Mouse (Mus musculus): ENCODE data around the gene Epha4.

Gene Epha4

GRCm38 (mm10) chr1:77512431-77513195 lies 2.3 kb downstream of the Epha4 start:
- no peak for DNase-seq (ENCODE audit: low spot score in 2 of 2)

GRCm38 (mm10) chr1:77512059-77512407 lies 2.9 kb downstream of the Epha4 start:
- DNase-seq (ENCODE audit: low spot score in 2 of 2) = no peak

DNA sequence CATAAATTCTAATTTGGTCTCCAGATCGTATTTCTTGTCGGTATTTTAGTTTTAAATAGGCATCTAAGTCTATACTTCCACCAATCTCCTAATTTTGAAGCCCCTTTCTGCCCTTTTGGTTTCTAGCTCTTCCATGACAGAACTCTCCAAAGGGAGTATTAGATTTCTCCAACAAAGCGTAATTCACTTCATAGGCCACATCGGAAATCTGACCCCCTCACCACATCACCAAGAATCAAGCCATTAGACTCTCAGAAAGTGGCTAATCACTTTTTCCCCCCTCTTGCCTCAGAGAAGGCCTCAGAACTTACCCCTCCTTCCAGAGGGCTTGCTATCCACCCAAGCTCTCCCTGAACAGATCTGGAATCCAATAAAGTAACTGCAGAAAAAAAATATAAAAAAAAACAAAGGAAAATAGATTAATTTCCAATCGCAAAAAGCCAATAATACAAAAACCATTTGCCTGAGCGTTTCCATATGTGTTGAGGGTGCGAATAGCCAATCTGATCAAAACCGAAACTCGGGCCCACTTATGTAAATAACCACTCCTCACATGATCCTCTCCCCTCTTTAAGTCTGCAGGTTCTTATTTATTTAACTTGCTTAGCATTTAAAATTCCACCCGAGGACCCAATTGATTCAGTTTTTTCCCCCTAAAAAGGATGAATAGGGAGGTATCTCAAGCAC lies 3.4 kb downstream of the Epha4 start:
- DNase-seq (ENCODE audit: low spot score in 2 of 2) = no peak

- no peak for DNase-seq (ENCODE audit: low spot score in 2 of 2)
These were observed 4.3 kb downstream of the Epha4 start for GRCm38 (mm10) chr1:77510623-77511022.

DNA sequence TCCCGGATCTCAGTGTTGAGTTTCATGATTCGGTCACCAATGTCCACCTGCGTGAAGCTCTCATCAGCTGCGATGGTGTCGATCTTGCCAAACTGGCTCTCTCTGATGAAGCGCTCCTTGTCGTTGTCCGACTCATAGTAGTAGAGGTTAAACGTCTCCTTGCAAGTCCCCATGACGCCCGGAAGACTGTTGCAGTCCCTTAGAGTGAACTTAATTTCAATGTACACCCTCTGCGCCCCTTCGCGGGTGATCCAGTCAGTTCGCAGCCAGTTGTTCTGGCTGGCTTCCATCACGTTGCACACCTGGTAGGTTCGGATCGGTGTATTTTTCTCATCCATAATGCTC lies 8.1 kb downstream of the Epha4 start:
- no peak for DNase-seq (ENCODE audit: low spot score in 2 of 2)

DNA sequence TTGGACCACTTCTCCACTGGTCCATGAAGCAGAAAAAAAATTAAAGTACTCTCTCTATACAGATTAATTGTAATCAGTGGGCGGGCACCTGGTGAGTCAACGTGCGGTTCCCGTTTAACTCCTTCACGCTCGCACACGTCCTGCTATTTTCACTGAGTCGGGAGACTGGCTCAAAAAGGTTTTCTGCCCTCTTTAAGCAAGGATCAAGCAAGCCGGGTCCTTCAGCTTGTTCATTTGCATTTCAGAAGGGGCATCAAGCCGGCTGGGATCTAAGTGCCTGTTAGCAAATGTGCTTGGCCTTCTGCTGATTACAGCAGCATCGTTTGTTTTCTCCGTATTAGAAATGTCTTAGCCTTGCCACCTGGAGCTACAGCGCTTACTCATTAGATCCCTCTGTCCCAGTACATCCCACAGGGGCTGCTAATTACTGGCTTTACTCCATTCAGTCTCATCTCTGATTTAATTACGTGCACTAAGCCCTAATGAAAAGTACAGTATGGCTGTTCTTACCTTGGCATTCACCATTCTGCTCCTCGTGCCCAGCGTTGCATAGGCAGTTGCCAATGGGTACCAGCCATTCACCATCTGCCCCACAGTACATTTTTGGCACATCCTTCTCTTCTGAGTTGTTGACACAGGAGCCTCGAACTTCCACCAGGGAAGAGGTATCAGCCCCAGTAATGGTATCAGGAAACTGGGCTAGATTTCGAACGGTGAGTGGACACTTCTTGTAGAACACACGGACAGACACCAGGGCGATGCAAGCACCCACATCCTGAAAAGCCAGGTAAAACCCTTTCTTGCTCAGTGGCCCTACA lies 8.6 kb downstream of the Epha4 start:
- no peak for DNase-seq (ENCODE audit: low spot score in 2 of 2)

DNA sequence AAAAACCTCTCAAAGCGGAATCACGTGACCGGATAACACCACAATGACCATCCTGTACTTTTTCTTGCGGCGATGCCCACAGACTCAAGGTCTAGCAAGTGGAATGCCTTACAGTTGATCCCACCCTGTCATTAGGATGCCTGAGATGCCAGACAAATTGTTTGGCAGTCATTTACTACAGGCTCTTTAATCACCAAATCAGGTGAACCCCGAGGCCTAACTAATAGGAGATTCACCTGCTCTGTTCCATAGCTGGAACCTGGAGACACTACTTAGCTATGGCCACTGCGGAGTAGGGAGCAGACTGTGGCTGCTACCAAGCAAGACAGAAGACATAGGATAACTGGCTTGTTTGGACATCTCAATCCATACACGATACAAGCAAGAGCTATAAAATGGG lies 9.6 kb downstream of the Epha4 start:
- DNase-seq (ENCODE audit: low spot score in 2 of 2) = no peak

GRCm38 (mm10) chr1:77504813-77505212 lies 10.1 kb downstream of the Epha4 start:
- DNase-seq (ENCODE audit: low spot score in 2 of 2) = no peak

DNA sequence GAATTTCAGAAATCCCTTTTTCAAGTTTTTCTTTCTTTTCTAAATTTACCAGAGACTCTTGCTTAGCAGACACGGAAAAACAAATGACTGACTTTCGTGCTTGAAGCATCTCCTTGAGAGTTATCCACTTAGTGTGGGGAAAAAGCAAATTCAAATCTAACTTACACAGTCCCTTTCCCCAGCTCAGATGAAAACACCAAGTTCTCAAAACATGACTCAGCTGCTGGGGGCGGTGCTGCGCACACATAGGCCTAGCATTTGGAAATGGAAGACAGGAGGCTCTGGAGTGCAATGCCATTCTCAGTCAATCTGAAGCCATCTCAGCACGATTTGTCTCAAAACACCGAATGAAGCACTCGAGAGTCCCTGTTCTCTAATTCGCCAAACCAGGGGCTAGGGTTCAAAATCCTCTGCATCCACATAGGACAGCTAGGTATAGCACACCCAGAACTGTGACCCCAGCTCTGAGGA lies 11.1 kb downstream of the Epha4 start:
- no peak for DNase-seq (ENCODE audit: low spot score in 2 of 2)

GRCm38 (mm10) chr1:77502554-77503119 lies 12.3 kb downstream of the Epha4 start:
- DNase-seq (ENCODE audit: low spot score in 2 of 2) = no peak

- DNase-seq (ENCODE audit: low spot score in 2 of 2) = no peak
These were observed 13.4 kb downstream of the Epha4 start for GRCm38 (mm10) chr1:77501363-77501933.

DNA sequence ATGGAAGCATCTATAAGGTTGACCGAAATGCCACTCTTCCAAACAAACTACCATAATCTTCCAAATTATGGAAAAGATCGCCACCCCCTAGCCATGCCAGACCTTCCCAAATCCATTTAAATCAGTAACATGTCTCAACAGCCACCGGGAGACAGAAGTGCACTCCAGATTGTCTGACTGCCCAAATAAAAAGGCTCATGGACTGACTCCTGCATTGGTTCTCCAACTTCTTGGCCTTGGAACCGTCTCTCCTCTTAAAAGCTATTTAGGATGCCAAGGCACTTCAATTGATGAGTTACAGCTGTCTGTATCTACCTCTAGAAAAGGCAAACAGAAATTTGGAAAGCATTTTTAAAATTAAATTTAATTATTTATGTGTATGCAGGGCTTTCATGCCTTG lies 17.4 kb downstream of the Epha4 start:
- DNase-seq (ENCODE audit: low spot score in 2 of 2) = no peak

GRCm38 (mm10) chr1:77496468-77497181 lies 18.3 kb downstream of the Epha4 start:
- no peak for DNase-seq (ENCODE audit: low spot score in 2 of 2)

DNA sequence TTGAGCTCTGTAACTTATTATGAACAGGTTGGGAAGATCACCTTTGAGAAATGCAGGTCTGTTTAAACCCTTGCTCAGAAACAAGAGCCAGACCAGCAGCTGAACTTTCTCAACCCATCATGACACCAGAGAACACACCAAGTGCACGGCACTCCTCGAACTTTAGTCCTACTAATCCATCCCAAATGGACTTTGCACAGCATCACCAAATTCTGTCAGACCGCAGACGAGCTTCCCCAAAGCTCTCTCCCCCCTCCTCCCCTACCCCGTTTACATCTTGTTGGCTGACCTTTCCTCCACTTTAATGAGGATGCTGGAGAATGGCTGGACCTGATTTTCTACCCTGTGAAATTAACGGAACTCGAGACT lies 19.1 kb downstream of the Epha4 start:
- DNase-seq (ENCODE audit: low spot score in 2 of 2) = no peak

GRCm38 (mm10) chr1:77495030-77495789 lies 19.7 kb downstream of the Epha4 start:
- DNase-seq (ENCODE audit: low spot score in 2 of 2) = no peak

DNA sequence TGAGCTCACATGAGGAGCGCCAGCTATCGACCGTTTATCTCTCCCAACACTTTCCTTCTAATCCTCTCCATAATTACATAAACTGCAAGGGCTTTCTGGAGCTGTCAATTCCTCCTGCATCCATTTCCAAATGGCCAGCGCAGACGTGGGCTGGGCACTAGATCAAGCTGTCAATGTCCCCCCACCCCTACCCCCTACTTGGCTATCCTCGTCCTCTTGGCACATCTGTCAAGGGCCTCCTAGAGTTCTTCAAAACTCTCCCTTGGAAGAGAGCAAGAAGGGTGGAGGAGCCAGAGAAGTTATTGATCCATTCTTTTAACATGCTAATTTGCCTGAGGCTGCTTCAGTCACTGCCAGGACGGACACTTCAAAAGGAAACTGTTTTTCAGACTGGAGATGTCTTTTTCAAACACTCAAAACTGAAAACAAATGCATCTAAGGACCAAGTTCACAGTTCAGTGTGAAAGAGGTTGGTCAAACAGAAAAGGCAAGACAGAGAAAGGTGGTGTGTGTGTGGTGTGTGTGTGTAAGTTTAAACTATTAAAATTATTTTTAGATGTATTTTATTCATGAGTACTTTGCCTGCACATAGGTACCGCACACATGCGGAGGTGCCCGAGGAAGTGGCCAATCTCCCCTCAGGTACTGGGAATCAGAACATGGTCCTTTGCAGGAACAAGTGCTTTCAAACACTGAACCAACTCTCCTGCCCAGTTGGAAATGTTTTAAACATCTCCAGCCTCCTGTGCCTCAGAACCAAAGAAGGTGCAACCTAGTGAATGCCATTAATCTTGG lies 20.9 kb downstream of the Epha4 start:
- no peak for DNase-seq (ENCODE audit: low spot score in 2 of 2)

DNA sequence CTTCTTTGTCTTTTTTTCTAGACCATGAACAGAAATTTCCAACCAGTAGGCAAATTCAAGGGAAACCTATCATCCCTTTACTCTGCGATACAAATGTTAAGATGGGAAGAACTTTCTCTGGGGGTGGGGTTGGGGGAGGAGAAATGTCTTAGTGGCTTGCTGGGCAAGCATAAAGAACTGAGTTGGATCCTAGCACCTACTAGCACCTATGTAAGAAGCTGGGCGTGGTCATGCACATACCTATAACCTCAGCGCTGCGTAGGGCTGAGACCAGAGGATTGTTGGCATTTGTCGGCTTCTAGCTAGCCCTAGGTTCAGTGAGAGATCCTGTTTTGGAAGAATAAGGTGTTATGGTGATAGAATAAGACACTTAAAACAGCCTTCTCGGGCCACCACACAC lies 24.7 kb downstream of the Epha4 start:
- no peak for DNase-seq (ENCODE audit: low spot score in 2 of 2)

GRCm38 (mm10) chr1:77489387-77489786 lies 25.5 kb downstream of the Epha4 start:
- DNase-seq (ENCODE audit: low spot score in 2 of 2) = no peak

- no peak for DNase-seq (ENCODE audit: low spot score in 2 of 2)
These were observed 26.9 kb downstream of the Epha4 start for GRCm38 (mm10) chr1:77487856-77488462.
